Mouse (Mus musculus) myocyte (in vitro differentiated cells): ENCODE measurements around the gene Mum1.

ENCODE experiments used
- E2F4 ChIP-seq: IDR thresholded peaks from one replicate; pipeline ENCODE4 v1.6.1; 2011; ENCODE audit warnings: mild to moderate bottlenecking, control low read depth, moderate library complexity; ENCODE audit not compliant: insufficient read depth
- MAX ChIP-seq: IDR thresholded peaks from one replicate; pipeline ENCODE4 v1.6.1; 2011; ENCODE audit warnings: low read depth, mild to moderate bottlenecking, control low read depth
- MYOD1 ChIP-seq, 3 experiments: IDR thresholded peaks; one replicate each; pipeline ENCODE4 v1.6.1; 2011; ENCODE audit warnings: control low read depth in 2 of 3, low read depth in 2 of 3, mild to moderate bottlenecking in 2 of 3, moderate library complexity in 1 of 3; ENCODE audit not compliant: insufficient read length in 2 of 3, control insufficient read depth in 1 of 3
- POLR2A ChIP-seq: IDR thresholded peaks from one replicate; pipeline ENCODE4 v1.6.1; 2011; ENCODE audit warnings: low read depth, mild to moderate bottlenecking, control low read depth, moderate library complexity; ENCODE audit not compliant: insufficient read length
- POLR2AphosphoS2 ChIP-seq: IDR thresholded peaks from one replicate; pipeline ENCODE4 v1.6.1; 2011; ENCODE audit warnings: low read depth, control low read depth; ENCODE audit not compliant: insufficient read length
- SRF ChIP-seq: IDR thresholded peaks from one replicate; pipeline ENCODE4 v1.6.1; 2011; ENCODE audit warnings: low read depth; ENCODE audit not compliant: control insufficient read depth, insufficient read length
- USF1 ChIP-seq: IDR thresholded peaks from one replicate; pipeline ENCODE4 v1.6.1; 2011; ENCODE audit warnings: low read depth, mild to moderate bottlenecking, control low read depth, moderate library complexity

- TF ChIP-seq POLR2A, result no peak
- TF ChIP-seq POLR2AphosphoS2, result no peak
- no peak for TF ChIP-seq E2F4
- no peak for TF ChIP-seq MAX
- TF ChIP-seq USF1, result no peak
- TF ChIP-seq MYOD1 (IDR thresholded peaks at IDR 0.05; ENCODE audit: control insufficient read depth in 1 of 3, insufficient read length in 2 of 3, low read depth in 2 of 3), result no peak
- no peak for TF ChIP-seq SRF
Measured at GRCm38 (mm10) chr10:80215048-80215772, 11.0 kb upstream of the Mum1 start.
